Mouse (Mus musculus) embryonic facial prominence, embryonic 11.5 days (tissue): ENCODE measurements around the gene Hoxa6. TPM values are rescaled to one million over a fixed set of nuclear protein-coding genes. Genes with fewer than 3 reads are reported as not detected.

Experiments
- ATAC-seq: fragments of 200-750 bp; cut with Nextera tagmentation; replicated peaks from 2 replicates; pipeline ENCODE4 v1.8.0; 2017; ENCODE audit warnings: low read depth; ENCODE audit not compliant: insufficient number of reproducible peaks, low FRiP score, low TSS enrichment
- DNase-seq: peaks from one replicate; pipeline ENCODE4 v3.0.0-alpha.2; 2015; ENCODE audit warnings: low spot score
- H3K27ac ChIP-seq: fragments of 300-500 bp; sonication (generic); replicated peaks from 2 replicates; pipeline ENCODE4 v1.5.1; 2014; ENCODE audit warnings: mild to moderate bottlenecking, low read depth, low read length, control low read depth
- H3K27me3 ChIP-seq: fragments of 300-500 bp; sonication (generic); 2 replicates; pipeline ENCODE4 v1.6.1; 2014; ENCODE audit warnings: mild to moderate bottlenecking, low read length, moderate library complexity, mixed read lengths; ENCODE audit not compliant: control insufficient read depth, insufficient read depth
- H3K36me3 ChIP-seq: fragments of 300-500 bp; sonication (generic); replicated peaks from 2 replicates; pipeline ENCODE4 v1.6.1; 2014; ENCODE audit warnings: low read depth, mild to moderate bottlenecking, low read length, moderate library complexity, mixed read lengths; ENCODE audit not compliant: control insufficient read depth, insufficient read depth
- H3K4me1 ChIP-seq: fragments of 300-500 bp; sonication (generic); 2 replicates; pipeline ENCODE4 v1.6.1; 2014; ENCODE audit warnings: low read length, mixed read lengths; ENCODE audit not compliant: control insufficient read depth, insufficient read depth
- H3K4me2 ChIP-seq: fragments of 300-500 bp; sonication (generic); 2 replicates; pipeline ENCODE4 v1.6.1; 2014; ENCODE audit warnings: low read depth, mild to moderate bottlenecking, control low read depth, low read length, moderate library complexity
- H3K4me3 ChIP-seq: fragments of 300-500 bp; sonication (generic); 2 replicates; pipeline ENCODE4 v1.5.1; 2014; ENCODE audit warnings: low read depth, low read length, control low read depth
- H3K9ac ChIP-seq: fragments of 300-500 bp; sonication (generic); replicated peaks from 2 replicates; pipeline ENCODE4 v1.6.1; 2014; ENCODE audit warnings: mild to moderate bottlenecking, control low read depth, low read length
- H3K9me3 ChIP-seq: fragments of 300-500 bp; sonication (generic); replicated peaks from 2 replicates; pipeline ENCODE4 v1.6.1; 2016; ENCODE audit warnings: mild to moderate bottlenecking, low read length, inconsistent platforms, mixed read lengths; ENCODE audit not compliant: control insufficient read depth
- WGBS: fragments of 180-500 bp; shearing (Covaris S2); extraction: QIAGEN DNeasy Blood & Tissue Kit; methylation state at CpG from one replicate; pipeline ENCODE4 v1.1.7; 2014; 5-methylcytosine and 5-hydroxymethylcytosine counted together
- polyA plus RNA-seq: library from polyadenylated mRNA; unstranded; fragments of >200 nt; fragmentation: Nextera tagmentation; extraction: Ambion mirVana; gene quantifications from 2 replicates; pipeline ENCODE4 v1.2.1, GENCODE M21; 2014

Hoxa6 gene
- polyA plus RNA-seq, 1 experiment from 2014 or later = not detected

DNA sequence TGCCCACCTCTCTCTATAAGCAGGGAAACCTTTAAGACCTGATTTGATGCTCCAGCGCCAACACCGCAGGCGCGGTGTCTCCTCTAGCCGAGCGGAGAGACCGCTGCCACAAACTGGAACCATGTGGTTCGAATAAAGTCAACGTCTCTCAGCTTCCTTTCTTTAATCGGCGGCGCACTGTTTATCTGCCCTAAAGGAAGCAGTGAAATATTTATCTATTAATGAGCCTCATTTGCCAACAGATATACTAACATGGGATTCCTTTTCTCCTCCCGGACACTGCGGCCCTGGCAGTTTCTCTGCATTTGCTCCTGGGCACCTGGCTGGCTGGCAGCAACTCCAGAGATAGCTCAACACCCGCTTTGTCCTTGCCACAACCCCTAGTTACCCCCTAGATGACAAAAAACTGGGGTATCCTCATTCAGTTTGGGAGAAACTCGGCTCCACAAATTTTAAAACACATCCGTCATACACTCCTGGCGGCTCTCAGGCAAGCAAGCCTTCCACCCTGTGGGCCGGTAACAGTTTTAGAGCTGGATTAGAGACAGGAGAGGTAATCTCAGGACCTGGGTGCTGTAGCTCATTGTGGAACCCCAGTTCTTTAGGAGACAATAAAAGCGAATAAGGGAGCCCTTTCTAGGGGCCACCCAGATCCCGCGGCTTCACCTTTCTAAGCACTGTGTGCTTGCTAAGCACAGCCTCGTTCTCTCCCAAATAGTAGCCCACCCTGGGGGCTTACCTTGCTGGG lies 9.5 kb upstream of the Hoxa6 start:
- H3K9ac ChIP-seq = no peak overlapping the region
- 3% methylated on average over 23 of the region's 23 CpGs for WGBS
- peaks cover 94% of the 10 kb centered on the region for H3K27me3 ChIP-seq
- no peak overlapping the region for H3K27ac ChIP-seq
- no peak overlapping the region; the same call in 1 of the 2 replicates for H3K4me2 ChIP-seq
- ATAC-seq (no peak), DNase-seq (no peak)
- no peaks in the 10 kb centered on the region; the same call in 1 of the 2 replicates for H3K4me1 ChIP-seq
- H3K9me3 ChIP-seq = no peaks in the 10 kb centered on the region
- H3K4me3 ChIP-seq = peak overlapping the region; percentile 14; the same call in 1 of the 2 replicates
- no peaks in the 10 kb centered on the region for H3K36me3 ChIP-seq

DNA sequence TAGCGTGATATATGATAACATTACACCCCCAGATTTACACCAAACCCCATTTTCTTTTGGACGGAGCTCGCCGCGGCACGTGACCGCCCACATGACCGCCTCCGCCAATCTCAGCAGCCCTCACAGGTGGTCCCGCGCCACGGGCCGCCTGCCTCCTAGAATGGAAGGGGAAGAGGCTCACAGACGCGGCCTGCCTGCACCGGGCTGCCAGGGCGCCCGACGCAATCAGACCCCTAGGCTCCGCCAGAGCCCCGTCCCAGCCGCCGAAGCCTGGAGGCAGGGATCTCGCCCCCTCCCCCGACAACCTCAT lies 8.9 kb upstream of the Hoxa6 start:
- Histone ChIP-seq H3K9me3 (no peaks in the 10 kb centered on the region), H3K4me3 (peak overlapping the region; percentile 14; the same call in 1 of the 2 replicates), H3K27ac (no peak overlapping the region), H3K9ac (no peak overlapping the region), H3K27me3 (peaks cover 94% of the 10 kb centered on the region), H3K4me2 (peak overlapping the region; percentile 31), H3K4me1 (no peaks in the 10 kb centered on the region; the same call in 1 of the 2 replicates), H3K36me3 (no peaks in the 10 kb centered on the region)
- DNase-seq (peak; percentile 76), ATAC-seq (no peak)
- WGBS = under 1% methylated on average over 25 of the region's 25 CpGs

DNA sequence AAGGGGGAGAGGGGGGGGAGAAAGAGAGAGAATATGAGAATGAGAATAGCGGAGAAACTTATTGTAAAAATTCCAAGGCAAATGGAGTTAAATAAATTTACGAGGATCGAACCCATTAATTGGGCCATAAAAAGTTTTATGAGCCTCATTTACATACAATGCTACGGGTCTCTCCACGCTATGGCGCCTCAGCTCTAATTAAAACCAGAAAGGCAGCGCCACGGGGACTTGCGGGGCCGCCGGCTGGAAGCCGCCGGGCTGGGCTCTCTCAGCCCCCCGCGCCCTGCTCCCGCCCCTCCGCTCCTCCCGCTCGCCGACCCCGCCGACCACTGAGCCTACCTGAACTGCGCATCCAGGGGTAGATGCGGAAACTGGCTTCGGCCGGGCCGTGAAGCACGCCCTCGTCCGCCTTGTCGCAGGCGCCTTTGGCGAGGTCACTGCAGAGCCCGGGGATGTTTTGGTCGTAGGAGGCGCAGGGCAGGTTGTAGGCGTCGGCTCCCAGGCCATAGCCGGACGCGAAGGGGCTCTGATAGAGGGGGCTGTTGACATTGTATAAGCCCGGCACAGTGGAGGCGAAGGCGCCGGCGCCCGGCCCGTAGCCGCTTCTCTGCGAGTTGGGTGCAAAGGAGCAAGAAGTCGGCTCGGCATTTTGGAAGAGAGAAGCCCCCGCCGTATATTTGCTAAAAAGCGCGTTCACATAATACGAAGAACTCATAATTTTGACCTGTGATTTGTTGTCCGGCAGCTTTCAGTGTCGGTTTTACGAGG lies 8.4 kb upstream of the Hoxa6 start:
- Histone ChIP-seq H3K9ac (no peak overlapping the region), H3K36me3 (no peaks in the 10 kb centered on the region), H3K27ac (no peak overlapping the region), H3K27me3 (peaks cover 94% of the 10 kb centered on the region), H3K4me2 (peak overlapping the region; percentile 31), H3K4me1 (no peaks in the 10 kb centered on the region; the same call in 1 of the 2 replicates), H3K9me3 (no peaks in the 10 kb centered on the region), H3K4me3 (peak overlapping the region; percentile 14)
- WGBS = 3% methylated on average over 60 of the region's 60 CpGs
- ATAC-seq (no peak), DNase-seq (no peak)

DNA sequence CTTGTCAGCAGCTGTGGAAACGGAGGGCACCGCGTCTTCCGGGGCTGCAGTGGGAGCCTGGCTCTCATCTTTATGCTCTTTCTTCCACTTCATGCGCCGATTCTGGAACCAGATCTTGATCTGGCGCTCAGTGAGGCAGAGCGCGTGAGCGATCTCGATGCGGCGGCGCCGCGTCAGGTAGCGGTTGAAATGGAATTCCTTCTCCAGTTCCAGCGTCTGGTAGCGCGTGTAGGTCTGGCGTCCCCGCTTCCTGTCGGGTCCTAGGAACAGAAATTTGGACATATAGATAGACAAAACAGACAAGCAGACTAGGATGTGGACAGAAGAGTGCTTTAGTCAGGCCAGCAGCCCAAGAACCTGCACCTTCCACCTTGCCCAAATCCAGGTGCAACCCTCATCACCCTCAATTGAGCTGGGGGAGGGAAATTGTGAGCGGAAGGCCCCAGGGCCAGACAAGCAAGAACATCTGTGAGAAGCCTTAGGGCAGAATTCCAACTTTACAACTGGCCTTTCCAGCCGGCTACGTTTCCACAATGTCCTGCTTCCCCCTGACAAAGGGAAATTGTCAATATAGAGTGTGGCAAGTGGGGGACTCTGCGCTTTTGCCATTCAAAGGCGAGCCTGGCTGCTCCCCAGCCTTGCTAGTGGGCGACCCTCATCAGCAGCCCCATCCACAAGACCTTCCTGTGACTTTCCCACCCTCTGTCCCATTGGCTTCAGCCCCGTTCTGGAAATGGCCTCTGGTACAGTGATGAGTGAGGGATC lies 7.4 kb upstream of the Hoxa6 start:
- Histone ChIP-seq H3K36me3 (no peaks in the 10 kb centered on the region), H3K4me1 (no peaks in the 10 kb centered on the region; the same call in 1 of the 2 replicates), H3K4me2 (no peak overlapping the region), H3K9ac (no peak overlapping the region), H3K27ac (no peak overlapping the region), H3K27me3 (peaks cover 96% of the 10 kb centered on the region), H3K4me3 (no peak overlapping the region), H3K9me3 (no peaks in the 10 kb centered on the region)
- ATAC-seq = no peak
- WGBS = 2% methylated on average over 30 of the region's 30 CpGs
- no peak for DNase-seq

DNA sequence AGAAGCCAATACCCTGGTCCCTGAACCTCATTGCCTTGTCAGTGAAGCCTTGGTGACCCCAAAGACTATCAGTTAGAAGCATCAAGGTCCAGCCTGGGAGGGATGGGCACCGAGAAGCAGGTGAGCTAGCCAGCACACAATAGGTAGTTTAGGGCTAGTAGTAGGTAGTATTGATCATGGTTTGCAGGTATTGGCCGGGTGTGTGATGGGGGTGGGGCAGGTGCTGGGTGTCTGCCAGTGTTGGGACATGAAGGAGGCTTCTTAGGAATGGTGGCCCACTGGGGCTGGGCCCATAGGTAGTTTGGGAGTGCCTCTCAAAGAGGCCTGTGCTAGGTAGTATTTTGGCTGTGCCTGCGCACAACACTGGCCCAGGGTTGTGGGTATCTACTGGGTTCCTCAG lies 6.5 kb upstream of the Hoxa6 start:
- no peak overlapping the region for H3K4me2 ChIP-seq

DNA sequence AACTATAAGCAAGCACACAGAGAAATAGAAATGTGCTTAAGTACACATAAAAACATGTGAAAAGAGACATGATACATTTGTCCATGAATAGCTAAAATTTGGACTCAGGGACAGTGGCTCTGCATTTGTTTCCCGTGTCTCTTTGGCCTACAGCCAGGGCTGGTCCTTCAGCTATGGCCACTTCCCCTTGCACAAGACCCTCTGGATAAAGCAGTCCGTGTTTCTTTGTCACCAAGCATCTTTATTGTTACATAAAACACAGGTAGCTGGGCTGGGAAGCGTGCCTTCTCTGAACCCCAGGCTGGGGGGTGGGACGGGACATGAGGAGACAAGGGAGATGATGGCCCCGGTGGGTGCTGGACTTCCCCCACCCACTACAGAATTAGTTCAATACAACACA lies 5.7 kb upstream of the Hoxa6 start:
- H3K4me1 ChIP-seq = no peaks in the 10 kb centered on the region; the same call in 1 of the 2 replicates
- no peak for ATAC-seq
- H3K9ac ChIP-seq = no peak overlapping the region
- no peaks in the 10 kb centered on the region for H3K9me3 ChIP-seq
- 14% methylated on average over 5 of the region's 5 CpGs for WGBS
- no peak overlapping the region for H3K27ac ChIP-seq
- DNase-seq = no peak
- no peaks in the 10 kb centered on the region for H3K36me3 ChIP-seq
- H3K27me3 ChIP-seq = peaks cover 96% of the 10 kb centered on the region
- H3K4me3 ChIP-seq = no peak overlapping the region
- no peak overlapping the region for H3K4me2 ChIP-seq

More for the DNA sequence above, 6.5 kb upstream of the Hoxa6 start:
- H3K9ac ChIP-seq = no peak overlapping the region
- no peak overlapping the region for H3K27ac ChIP-seq
- ATAC-seq (no peak), DNase-seq (no peak)
- WGBS = 21% methylated on average over 3 of the region's 3 CpGs
- no peaks in the 10 kb centered on the region for H3K36me3 ChIP-seq
- H3K9me3 ChIP-seq = no peaks in the 10 kb centered on the region
- no peaks in the 10 kb centered on the region; the same call in 1 of the 2 replicates for H3K4me1 ChIP-seq
- H3K27me3 ChIP-seq = peaks cover 95% of the 10 kb centered on the region
- no peak overlapping the region for H3K4me3 ChIP-seq

DNA sequence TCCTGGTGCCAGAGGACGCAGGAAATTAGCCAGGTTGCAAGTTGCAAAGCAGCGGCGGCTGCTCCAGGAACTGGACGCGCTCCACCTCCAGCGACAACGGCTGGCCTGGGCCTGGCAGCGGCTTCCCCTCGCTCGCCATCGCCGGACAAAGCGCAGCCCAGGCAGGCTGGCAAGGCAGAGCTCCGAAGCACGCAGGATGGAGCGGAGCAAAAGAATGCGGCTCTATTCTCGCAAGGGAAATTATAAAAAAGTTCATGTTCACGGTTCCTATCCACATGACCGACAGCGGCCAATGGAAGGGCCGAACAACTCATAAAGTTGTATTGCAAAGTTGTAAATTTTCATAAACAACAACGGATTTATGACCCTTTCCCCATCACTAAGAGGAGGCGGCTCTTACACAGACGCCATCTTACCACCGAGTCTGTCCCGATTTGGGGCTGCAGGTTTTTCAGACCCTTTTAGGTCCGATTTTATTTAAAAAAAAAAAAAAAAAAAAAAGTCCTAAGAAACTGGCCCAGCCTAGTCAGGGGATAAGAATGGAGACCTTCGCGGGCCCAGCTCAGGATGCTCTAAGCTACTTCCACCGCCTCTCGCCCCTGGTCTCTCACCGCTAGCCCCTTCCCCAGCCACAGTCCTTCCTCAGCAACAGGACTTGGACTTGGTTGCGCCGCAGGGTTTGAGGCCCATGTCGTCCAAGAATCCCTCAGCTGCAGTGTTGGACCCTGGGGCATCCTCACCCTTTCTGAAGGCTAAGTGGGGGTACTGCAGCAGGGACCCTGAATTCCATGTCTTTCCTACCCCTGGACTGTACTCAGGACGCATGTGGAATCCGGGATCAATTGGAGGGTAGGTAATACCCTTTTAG lies 4.8 kb upstream of the Hoxa6 start, which contains the start of the genes Hoxa3 and Gm28308:
Hoxa3 (minus strand) TSS at position 218 of the 868 bp plus-strand sequence.
Gm28308 (minus strand) TSS at position 221 of the 868 bp plus-strand sequence.
- 2% methylated on average over 38 of the region's 38 CpGs for WGBS
- Histone ChIP-seq H3K36me3 (no peaks in the 10 kb centered on the region), H3K9me3 (no peaks in the 10 kb centered on the region), H3K4me3 (no peak within 1 kb of the TSS), H3K4me1 (no peaks in the 10 kb centered on the region; the same call in 1 of the 2 replicates), H3K27me3 (peaks cover 95% of the 10 kb centered on the region), H3K27ac (no peak within 1 kb of the TSS), H3K9ac (no peak within 1 kb of the TSS), H3K4me2 (no peak within 1 kb of the TSS)
- ATAC-seq (no peak), DNase-seq (no peak)
